Mouse (Mus musculus): Measurements from ENCODE around the gene Lsg1. TPM values are rescaled to one million over a fixed set of nuclear protein-coding genes. Genes with fewer than 3 reads are reported as not detected.

The Lsg1 gene
- polyA plus RNA-seq (2016; fragmentation: Nextera tagmentation; extraction: Ambion mirVana) = 84.5 and 88.0 TPM in 2 replicates

- H3K36me3 ChIP-seq = peaks cover 30% of the 10 kb centered on the region
- peaks cover 14% of the 10 kb centered on the region for H3K4me1 ChIP-seq
- peak within 1 kb of the TSS; percentile 81 for H3K4me3 ChIP-seq
- peak; percentile 91 for DNase-seq (ENCODE audit: low spot score)
- H3K27me3 ChIP-seq (ENCODE audit: low read depth, poor library complexity, severe bottlenecking) = no peaks in the 10 kb centered on the region
- no peaks in the 10 kb centered on the region for H3K9me3 ChIP-seq (replicated peaks)
- peak within 1 kb of the TSS; percentile 93 for H3K27ac ChIP-seq
- 4% methylated on average over 35 of the region's 35 CpGs for WGBS
Observed at GRCm38 (mm10) chr16:30587494-30588327, at the start of gene Lsg1. TSS of gene Lsg1 (minus strand) at chr16:30587592.

GRCm38 (mm10) chr16:30633906-30634746, 46.7 kb upstream of the Lsg1 start:
- no peak overlapping the region for H3K4me3 ChIP-seq
- no peaks in the 10 kb centered on the region for H3K27me3 ChIP-seq (ENCODE audit: low read depth, poor library complexity, severe bottlenecking)
- H3K4me1 ChIP-seq = peaks cover 7% of the 10 kb centered on the region; the same call in 1 of the 2 replicates
- WGBS = 80% methylated on average over 8 of the region's 8 CpGs
- H3K27ac ChIP-seq = no peak overlapping the region
- no peaks in the 10 kb centered on the region for H3K36me3 ChIP-seq
- no peaks in the 10 kb centered on the region for H3K9me3 ChIP-seq (replicated peaks)
- no peak for DNase-seq (ENCODE audit: low spot score)

GRCm38 (mm10) chr16:30629509-30629908, 42.1 kb upstream of the Lsg1 start:
- no peak overlapping the region for H3K27ac ChIP-seq
- H3K36me3 ChIP-seq = no peaks in the 10 kb centered on the region
- WGBS = 91% methylated on average over 5 of the region's 5 CpGs
- no peak overlapping the region for H3K4me3 ChIP-seq
- H3K9me3 ChIP-seq (replicated peaks) = no peaks in the 10 kb centered on the region
- no peak for DNase-seq (ENCODE audit: low spot score)
- peaks cover 10% of the 10 kb centered on the region; the same call in 1 of the 2 replicates for H3K4me1 ChIP-seq
- no peaks in the 10 kb centered on the region for H3K27me3 ChIP-seq (ENCODE audit: low read depth, poor library complexity, severe bottlenecking)

GRCm38 (mm10) chr16:30628401-30628800, 41.0 kb upstream of the Lsg1 start:
- no peaks in the 10 kb centered on the region for H3K36me3 ChIP-seq
- H3K9me3 ChIP-seq (replicated peaks) = no peaks in the 10 kb centered on the region
- no peaks in the 10 kb centered on the region for H3K27me3 ChIP-seq (ENCODE audit: low read depth, poor library complexity, severe bottlenecking)
- no peak overlapping the region for H3K4me3 ChIP-seq
- WGBS = 63% methylated on average over 6 of the region's 6 CpGs
- 0 out of 2 replicates have a peak, but pooled peaks cover 5% of the 10 kb centered on the region for H3K4me1 ChIP-seq
- no peak for DNase-seq (ENCODE audit: low spot score)
- no peak overlapping the region for H3K27ac ChIP-seq

- no peak for DNase-seq (ENCODE audit: low spot score)
- no peak overlapping the region for H3K27ac ChIP-seq
- H3K4me1 ChIP-seq = 0 out of 2 replicates have a peak, but pooled peaks cover 5% of the 10 kb centered on the region
- H3K36me3 ChIP-seq = no peaks in the 10 kb centered on the region
- no peaks in the 10 kb centered on the region for H3K27me3 ChIP-seq (ENCODE audit: low read depth, poor library complexity, severe bottlenecking)
- no peak overlapping the region for H3K4me3 ChIP-seq
- no peaks in the 10 kb centered on the region for H3K9me3 ChIP-seq (replicated peaks)
- WGBS = 77% methylated on average over 11 of the region's 11 CpGs
Observed at GRCm38 (mm10) chr16:30627586-30628337, 40.4 kb upstream of the Lsg1 start.

GRCm38 (mm10) chr16:30624640-30625039, 37.2 kb upstream of the Lsg1 start:
- Histone ChIP-seq H3K27me3 (ENCODE audit: low read depth, poor library complexity, severe bottlenecking) (no peaks in the 10 kb centered on the region), H3K9me3 (replicated peaks) (no peaks in the 10 kb centered on the region), H3K4me1 (0 out of 2 replicates have a peak, but pooled peaks cover 5% of the 10 kb centered on the region), H3K27ac (no peak overlapping the region), H3K36me3 (no peaks in the 10 kb centered on the region), H3K4me3 (no peak overlapping the region)
- 89% methylated on average over 2 of the region's 2 CpGs for WGBS
- no peak for DNase-seq (ENCODE audit: low spot score)

GRCm38 (mm10) chr16:30623645-30624044, 36.3 kb upstream of the Lsg1 start:
- WGBS = 89% methylated on average over 7 of the region's 7 CpGs
- Histone ChIP-seq H3K27ac (no peak overlapping the region), H3K36me3 (no peaks in the 10 kb centered on the region), H3K27me3 (ENCODE audit: low read depth, poor library complexity, severe bottlenecking) (no peaks in the 10 kb centered on the region), H3K4me3 (no peak overlapping the region), H3K4me1 (0 out of 2 replicates have a peak, but pooled peaks cover 5% of the 10 kb centered on the region), H3K9me3 (replicated peaks) (no peaks in the 10 kb centered on the region)
- DNase-seq (ENCODE audit: low spot score) = no peak

- Histone ChIP-seq H3K27ac (no peak overlapping the region), H3K9me3 (replicated peaks) (no peaks in the 10 kb centered on the region), H3K27me3 (ENCODE audit: low read depth, poor library complexity, severe bottlenecking) (no peaks in the 10 kb centered on the region), H3K4me3 (no peak overlapping the region), H3K4me1 (peaks cover 14% of the 10 kb centered on the region), H3K36me3 (no peaks in the 10 kb centered on the region)
- no peak for DNase-seq (ENCODE audit: low spot score)
- WGBS = 75% methylated on average over 3 of the region's 3 CpGs
Observed at GRCm38 (mm10) chr16:30616281-30616680, 28.9 kb upstream of the Lsg1 start.

GRCm38 (mm10) chr16:30614705-30615317, 27.4 kb upstream of the Lsg1 start:
- no peaks in the 10 kb centered on the region for H3K9me3 ChIP-seq (replicated peaks)
- peaks cover 14% of the 10 kb centered on the region for H3K4me1 ChIP-seq
- 35% methylated on average over 6 of the region's 6 CpGs for WGBS
- H3K36me3 ChIP-seq = no peaks in the 10 kb centered on the region
- no peak for DNase-seq (ENCODE audit: low spot score)
- no peaks in the 10 kb centered on the region for H3K27me3 ChIP-seq (ENCODE audit: low read depth, poor library complexity, severe bottlenecking)
- H3K4me3 ChIP-seq = no peak overlapping the region
- no peak overlapping the region; the same call in 1 of the 2 replicates for H3K27ac ChIP-seq

GRCm38 (mm10) chr16:30614122-30614521, 26.7 kb upstream of the Lsg1 start:
- H3K4me3 ChIP-seq = no peak overlapping the region
- 29% methylated on average over 5 of the region's 5 CpGs for WGBS
- no peak overlapping the region for H3K27ac ChIP-seq

GRCm38 (mm10) chr16:30613122-30613521, 25.7 kb upstream of the Lsg1 start:
- H3K27ac ChIP-seq = no peak overlapping the region
- no peaks in the 10 kb centered on the region for H3K27me3 ChIP-seq (ENCODE audit: low read depth, poor library complexity, severe bottlenecking)
- H3K36me3 ChIP-seq = no peaks in the 10 kb centered on the region
- no peaks in the 10 kb centered on the region for H3K9me3 ChIP-seq (replicated peaks)
- 83% methylated on average over 7 of the region's 7 CpGs for WGBS
- DNase-seq (ENCODE audit: low spot score) = no peak
- no peak overlapping the region for H3K4me3 ChIP-seq
- H3K4me1 ChIP-seq = peaks cover 17% of the 10 kb centered on the region

More at GRCm38 (mm10) chr16:30614122-30614521, 26.7 kb upstream of the Lsg1 start:
- no peak for DNase-seq (ENCODE audit: low spot score)
- peaks cover 14% of the 10 kb centered on the region for H3K4me1 ChIP-seq
- no peaks in the 10 kb centered on the region for H3K9me3 ChIP-seq (replicated peaks)
- no peaks in the 10 kb centered on the region for H3K27me3 ChIP-seq (ENCODE audit: low read depth, poor library complexity, severe bottlenecking)
- no peaks in the 10 kb centered on the region for H3K36me3 ChIP-seq

- peaks cover 22% of the 10 kb centered on the region for H3K4me1 ChIP-seq
- WGBS = 86% methylated on average over 5 of the region's 5 CpGs
- no peaks in the 10 kb centered on the region for H3K27me3 ChIP-seq (ENCODE audit: low read depth, poor library complexity, severe bottlenecking)
- no peaks in the 10 kb centered on the region for H3K9me3 ChIP-seq (replicated peaks)
- no peak for DNase-seq (ENCODE audit: low spot score)
- no peaks in the 10 kb centered on the region for H3K36me3 ChIP-seq
- no peak overlapping the region for H3K27ac ChIP-seq
- no peak overlapping the region for H3K4me3 ChIP-seq
Observed at GRCm38 (mm10) chr16:30611331-30611730, 23.9 kb upstream of the Lsg1 start.

All from limb, embryonic 10.5 days (tissue).